Mouse (Mus musculus) megakaryocyte-erythroid progenitor cell, adult 5-6 weeks (primary cell): Measurements from ENCODE around the gene Rnf13. TPM values are rescaled to one million over a fixed set of nuclear protein-coding genes. Genes with fewer than 3 reads are reported as not detected.
"Not testable (repeated sequence)": the region's sequence is repeated elsewhere in the genome, so short reads cannot be mapped to it uniquely, and the experiment has no call there.

Experiments used
- ATAC-seq: replicated peaks from 2 replicates; pipeline ENCODE4 v1.8.0; 2016; ENCODE audit warnings: mild to moderate bottlenecking, inconsistent platforms; ENCODE audit not compliant: severe bottlenecking, poor library complexity, low FRiP score, low TSS enrichment
- total RNA-seq, 2 experiments: library from RNA; stranded (forward) in 1 of 2; stranded (reverse) in 1 of 2; fragments of 200-1000, 215-1000 nt in 1 of 2; fragments of >200 nt in 1 of 2; fragmentation: Nextera tagmentation in 1 of 2; gene quantifications; 2 replicates each; pipeline ENCODE4 v1.2.3; 2014 to 2017

Gene Rnf13
- total RNA-seq (2014; fragmentation: Nextera tagmentation), result 6.4 and 10.6 TPM in 2 replicates
- 12.2 and 23.0 TPM in 2 replicates for total RNA-seq (2017)

GRCm38 (mm10) chr3:57735511-57736370, at the start of gene Rnf13:
Gene Rnf13 (plus strand): TSS chr3:57736062.
- ATAC-seq, result peak; percentile 98

GRCm38 (mm10) chr3:57691772-57692171, 44.1 kb upstream of the Rnf13 start:
- ATAC-seq, result no peak

- no peak for ATAC-seq
Measured at GRCm38 (mm10) chr3:57692719-57693118, 43.1 kb upstream of the Rnf13 start, which contains the start of gene Ankub1. Gene Ankub1 (minus strand): TSS chr3:57692799.

- no peak for ATAC-seq
Measured at GRCm38 (mm10) chr3:57696249-57696648, 39.6 kb upstream of the Rnf13 start.

GRCm38 (mm10) chr3:57696779-57697178, 39.1 kb upstream of the Rnf13 start:
- ATAC-seq, result no peak

- ATAC-seq, result no peak
Measured at GRCm38 (mm10) chr3:57714151-57714550, 21.7 kb upstream of the Rnf13 start.

GRCm38 (mm10) chr3:57732206-57732915, 3.5 kb upstream of the Rnf13 start:
- no peak for ATAC-seq

GRCm38 (mm10) chr3:57736419-57737095, 695 bp downstream of the Rnf13 start:
- ATAC-seq, result peak; percentile 59

GRCm38 (mm10) chr3:57739830-57740229, 4.0 kb downstream of the Rnf13 start:
- ATAC-seq, result no peak

- ATAC-seq, result no peak
Measured at GRCm38 (mm10) chr3:57748576-57749267, 12.9 kb downstream of the Rnf13 start.

- no peak for ATAC-seq
Measured at GRCm38 (mm10) chr3:57776915-57777314, 41.1 kb downstream of the Rnf13 start.

GRCm38 (mm10) chr3:57788472-57788871, 52.6 kb downstream of the Rnf13 start:
- no peak for ATAC-seq

- no peak for ATAC-seq
Measured at GRCm38 (mm10) chr3:57789005-57789962, 53.4 kb downstream of the Rnf13 start.

- ATAC-seq, result no peak
Measured at GRCm38 (mm10) chr3:57791104-57791503, 55.2 kb downstream of the Rnf13 start.

- ATAC-seq, result not testable (repeated sequence)
Measured at GRCm38 (mm10) chr3:57795071-57795470, 59.2 kb downstream of the Rnf13 start.

- ATAC-seq, result peak; percentile 67; the same call in 1 of the 2 replicates
Measured at GRCm38 (mm10) chr3:57815447-57815846, 79.6 kb downstream of the Rnf13 start.

- ATAC-seq, result no peak
Measured at GRCm38 (mm10) chr3:57825866-57826265, 90.0 kb downstream of the Rnf13 start.

- ATAC-seq, result no peak
Measured at GRCm38 (mm10) chr3:57833585-57833984, 97.7 kb downstream of the Rnf13 start.
